9 mouse cellular contexts compared by ENCODE assay signal in genomic region chr9:118654969-118655368, GRCm38 (mm10). TPM values are rescaled to one million over a fixed set of nuclear protein-coding genes. Genes with fewer than 3 reads are reported as not detected.
DNase-seq lines count a peak whose midpoint lies in the region; ATAC-seq and TF ChIP-seq lines count a peak whose summit lies in the region.
"Had no signal": no experiment of that assay in that cellular context is flagged by ENCODE, and none has a peak within 500 bp of the region (broad histone marks: within the 10 kb centered on the region; RNA-seq: fewer than 3 reads in every experiment).

No protein-coding gene starts in this region.

- peak; percentile 30; the same call in 1 of the 2 replicates for ATAC-seq in heart, embryonic 12.5 days (ENCODE audit: insufficient number of reproducible peaks, low FRiP score)
- ATAC-seq in kidney, postnatal 0 days (replicated peaks; ENCODE audit: low FRiP score, low read depth), result no peak
- no peak for ATAC-seq in monocyte, adult 5-6 weeks (replicated peaks; ENCODE audit: insufficient number of reproducible peaks, low FRiP score, low TSS enrichment, poor library complexity, severe bottlenecking)
- ATAC-seq: lung, postnatal 0 days had no signal

- peaks cover 24% of the 10 kb centered on the region for H3K36me3 ChIP-seq in heart, embryonic 12.5 days
- H3K36me3 ChIP-seq in thymus, adult 2 months (ENCODE audit: control insufficient read depth, insufficient read depth, low read length), result no peaks in the 10 kb centered on the region
- H3K36me3 ChIP-seq in kidney, postnatal 0 days (ENCODE audit: insufficient read depth, low read length), result no peaks in the 10 kb centered on the region

- no peak overlapping the region for H3K9ac ChIP-seq in heart, embryonic 12.5 days
- H3K9ac ChIP-seq in kidney, postnatal 0 days (ENCODE audit: low read depth, low read length), result no peak overlapping the region

- no peak overlapping the region for H3K27ac ChIP-seq in heart, embryonic 12.5 days (ENCODE audit: poor library complexity, severe bottlenecking)
- no peak overlapping the region for H3K27ac ChIP-seq in thymus, adult 2 months (ENCODE audit: control insufficient read depth, insufficient read depth, low read length)
- peak overlapping the region; percentile 14; the same call in 1 of the 2 replicates for H3K27ac ChIP-seq in kidney, postnatal 0 days

- H3K4me3 ChIP-seq in heart, embryonic 12.5 days, result no peak overlapping the region
- no peak overlapping the region for H3K4me3 ChIP-seq in thymus, adult 2 months (ENCODE audit: control insufficient read depth, insufficient read depth, low read length)
- H3K4me3 ChIP-seq in kidney, postnatal 0 days (replicated peaks; ENCODE audit: low read depth, low read length), result no peak overlapping the region

- WGBS in heart, embryonic 12.5 days, result 19% methylated on average over 6 of the region's 6 CpGs
- 25% methylated on average over 6 of the region's 6 CpGs for WGBS in thymus, adult 2 months
- WGBS in kidney, postnatal 0 days, result 6% methylated on average over 6 of the region's 6 CpGs

- no peaks in the 10 kb centered on the region for H3K27me3 ChIP-seq in heart, embryonic 12.5 days (replicated peaks)
- H3K27me3 ChIP-seq in thymus, adult 2 months (ENCODE audit: control insufficient read depth, insufficient read depth, low read length), result no peaks in the 10 kb centered on the region
- H3K27me3 ChIP-seq in kidney, postnatal 0 days (ENCODE audit: insufficient read depth, low read length), result no peaks in the 10 kb centered on the region

- no peak for TF ChIP-seq CTCF in thymus, adult 2 months (IDR thresholded peaks at IDR 0.05; ENCODE audit: borderline replicate concordance, control insufficient read depth, extremely low read depth, insufficient read depth, low read length, poor library complexity)
- TF ChIP-seq CTCF in kidney, postnatal 0 days (IDR thresholded peaks at IDR 0.05; ENCODE audit: low read depth), result no peak

- DNase-seq in heart, postnatal 4 days, result no peak
- peak; percentile 37 for DNase-seq in thymus, postnatal 0 days (ENCODE audit: low spot score)
- DNase-seq in thymus, adult 2 months, result no peak
- peak; percentile 66 for DNase-seq in kidney, postnatal 0 days (ENCODE audit: low spot score)
- no peak for DNase-seq in cerebellum, postnatal 36 days
- DNase-seq in adipocyte (ENCODE audit: low spot score), result no peak

- H3K4me1 ChIP-seq in heart, embryonic 12.5 days (replicated peaks), result peaks cover 23% of the 10 kb centered on the region
- H3K4me1 ChIP-seq in thymus, adult 2 months (replicated peaks; ENCODE audit: control insufficient read depth, insufficient read depth, low read length), result peaks cover 32% of the 10 kb centered on the region
- 0 out of 2 replicates have a peak, but pooled peaks cover 3% of the 10 kb centered on the region for H3K4me1 ChIP-seq in kidney, postnatal 0 days (replicated peaks; ENCODE audit: insufficient read depth, low read length)

- no peak for TF ChIP-seq POLR2A in thymus, adult 2 months (IDR thresholded peaks at IDR 0.05; ENCODE audit: control insufficient read depth, extremely low read depth, insufficient read depth, low read length, poor library complexity)

- H3K9me3 ChIP-seq in heart, embryonic 12.5 days (replicated peaks), result 0 out of 2 replicates have a peak, but pooled peaks cover 6% of the 10 kb centered on the region
- H3K9me3 ChIP-seq in kidney, postnatal 0 days (replicated peaks; ENCODE audit: low read length), result no peaks in the 10 kb centered on the region

- H3K4me2 ChIP-seq in heart, embryonic 12.5 days, result no peak overlapping the region
- no peak overlapping the region for H3K4me2 ChIP-seq in kidney, postnatal 0 days (ENCODE audit: low read length)

RNA-seq across cellular contexts. Expression of gene Itga9, which starts 48.5 kb away (rescaled TPM):
- 20.2 and 21.0 TPM in 2 replicates for polyA plus RNA-seq in heart, embryonic 12.5 days (2016; fragmentation: Nextera tagmentation; extraction: Ambion mirVana)
- 100 to 1,000 TPM in 1 of 2 experiments, 10 to 100 TPM in 1; 99.6 to 116 TPM for total RNA-seq in heart, postnatal 4 days (2021)
- polyA plus RNA-seq in thymus, postnatal 0 days (2015; fragmentation: Nextera tagmentation; extraction: Ambion mirVana), result 1.9 and 3.3 TPM in 2 replicates
- polyA plus RNA-seq in thymus, adult 2 months (2012; rRNA removed), result 7.2 and 9.0 TPM in 2 replicates
- 21.4 and 23.2 TPM in 2 replicates for polyA plus RNA-seq in kidney, postnatal 0 days (2015; fragmentation: Nextera tagmentation; extraction: Ambion mirVana)
- 0.10 to 3.6 TPM in 2 of 3 replicates, not detected in the other for total RNA-seq in monocyte, adult 5-6 weeks (2017)

Comparison
In these comparisons a context has a peak if more than half of its experiments do, and no peak if none do; other contexts are left out.
1. DNase-seq: peak in thymus, postnatal 0 days (single experiment) and kidney, postnatal 0 days (single experiment); none in heart, postnatal 4 days (single experiment), thymus, adult 2 months (single experiment), cerebellum, postnatal 36 days (0 of 2) and adipocyte (single experiment).